In the genomic region with DNA sequence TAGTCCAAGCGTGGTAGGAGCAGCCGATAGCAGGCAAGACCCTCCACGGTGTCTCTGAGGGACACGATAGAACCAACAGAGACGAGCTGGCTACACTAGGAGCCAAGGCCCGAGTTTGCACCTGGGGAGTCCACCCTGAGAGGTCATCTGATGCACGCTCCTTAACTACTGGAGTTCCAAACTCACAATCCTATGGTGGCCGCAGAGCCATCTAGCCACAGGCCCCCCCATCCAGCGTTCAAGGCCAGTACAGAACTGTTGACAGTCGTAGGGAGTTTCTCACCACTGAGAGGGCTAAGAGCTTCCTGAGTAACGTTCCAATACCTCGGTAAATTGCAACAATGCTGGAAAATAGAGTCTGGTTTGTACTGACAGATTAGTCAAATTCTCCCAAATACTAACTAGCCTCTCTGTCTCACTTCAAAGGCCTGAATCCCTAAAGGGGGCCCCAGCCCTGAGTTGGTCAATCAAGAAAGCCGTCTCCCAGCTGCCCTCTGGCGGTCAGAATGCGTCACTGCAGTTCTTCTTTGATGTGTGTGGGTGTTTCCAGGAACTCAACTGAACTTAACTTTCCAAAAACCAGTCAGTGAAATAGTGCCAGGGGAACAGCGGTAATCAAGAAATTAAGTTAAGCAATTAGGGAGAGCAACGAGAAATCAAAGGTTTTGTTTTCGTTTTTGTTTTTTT, we compare ENCODE assay signal across 8 mouse cellular contexts. TPM values are rescaled to one million over a fixed set of nuclear protein-coding genes. Genes with fewer than 3 reads are reported as not detected.
A peak's percentile ranks its signal among the peaks of the same experiment; 100 is the strongest.
DNase-seq lines count a peak whose midpoint lies in the region; ATAC-seq and TF ChIP-seq lines count a peak whose summit lies in the region.

No protein-coding gene starts in this region.

- peak; percentile 77 for ATAC-seq in common myeloid progenitor, adult 5-6 weeks (replicated peaks; ENCODE audit: low read depth, poor library complexity, severe bottlenecking)
- ATAC-seq in kidney, embryonic 14.5 days (ENCODE audit: low FRiP score, low TSS enrichment), result peak; percentile 33; the same call in 1 of the 2 replicates
- ATAC-seq in limb, embryonic 13.5 days (ENCODE audit: low FRiP score, low read depth), result peak; percentile 69; the same call in 1 of the 2 replicates

- no peak overlapping the region for H3K27ac ChIP-seq in kidney, embryonic 14.5 days (ENCODE audit: low read depth, low read length)
- H3K27ac ChIP-seq in limb, embryonic 13.5 days, result no peak overlapping the region
- no peak overlapping the region for H3K27ac ChIP-seq in olfactory bulb, adult 2 months (ENCODE audit: insufficient read depth, low read depth, low read length)

- intact Hi-C loops in gastrocnemius, postnatal 36 days (cut with DNase I), result loop anchor here (2.0 kb wide), 1 partner anchor 319 kb away; no protein-coding TSS in a partner anchor

- H3K36me3 ChIP-seq in kidney, embryonic 14.5 days (ENCODE audit: control insufficient read depth, insufficient read depth, low read length), result no peaks in the 10 kb centered on the region
- H3K36me3 ChIP-seq in limb, embryonic 13.5 days, result no peaks in the 10 kb centered on the region

- WGBS in kidney, embryonic 14.5 days, result 47% methylated on average over 18 of the region's 18 CpGs
- WGBS in limb, embryonic 13.5 days, result 47% methylated on average over 18 of the region's 18 CpGs
- WGBS in olfactory bulb, adult 2 months, result 53% methylated on average over 18 of the region's 18 CpGs

- peak; percentile 90 for TF ChIP-seq CTCF in olfactory bulb, adult 2 months (IDR thresholded peaks at IDR 0.05; ENCODE audit: insufficient read depth, low read depth, low read length)

- DNase-seq in B cell, adult 2 months, result peak; percentile 76 to 77
- peak; percentile 53 for DNase-seq in T-cell, adult 2 months (ENCODE audit: low spot score)
- DNase-seq in gastrocnemius, postnatal 36 days, result peak; percentile 72 to 76
- DNase-seq in thymus, postnatal 14 days, result peak; percentile 78

- no peak overlapping the region for H3K9ac ChIP-seq in kidney, embryonic 14.5 days (ENCODE audit: low read depth, low read length)
- no peak overlapping the region for H3K9ac ChIP-seq in limb, embryonic 13.5 days

- TF ChIP-seq POLR2A in olfactory bulb, adult 2 months (IDR thresholded peaks at IDR 0.05; ENCODE audit: insufficient read depth, low read depth, low read length), result no peak

- no peaks in the 10 kb centered on the region for H3K27me3 ChIP-seq in kidney, embryonic 14.5 days (ENCODE audit: control insufficient read depth, insufficient read depth, low read length)
- H3K27me3 ChIP-seq in limb, embryonic 13.5 days, result no peaks in the 10 kb centered on the region

- peaks cover 10% of the 10 kb centered on the region for H3K4me1 ChIP-seq in kidney, embryonic 14.5 days (ENCODE audit: control insufficient read depth, insufficient read depth, low read length)
- H3K4me1 ChIP-seq in limb, embryonic 13.5 days, result peaks cover 6% of the 10 kb centered on the region; the same call in 1 of the 2 replicates
- H3K4me1 ChIP-seq in olfactory bulb, adult 2 months (ENCODE audit: control insufficient read depth, insufficient read depth, low read length), result no peaks in the 10 kb centered on the region

- H3K4me3 ChIP-seq in kidney, embryonic 14.5 days (ENCODE audit: low read length), result no peak overlapping the region
- no peak overlapping the region for H3K4me3 ChIP-seq in limb, embryonic 13.5 days
- H3K4me3 ChIP-seq in olfactory bulb, adult 2 months (ENCODE audit: insufficient read depth, low read depth, low read length), result no peak overlapping the region

- H3K9me3 ChIP-seq in kidney, embryonic 14.5 days (ENCODE audit: control insufficient read depth, low read length), result no peaks in the 10 kb centered on the region
- H3K9me3 ChIP-seq in limb, embryonic 13.5 days, result no peaks in the 10 kb centered on the region

- no peak overlapping the region for H3K4me2 ChIP-seq in kidney, embryonic 14.5 days (replicated peaks; ENCODE audit: low read depth, low read length)
- no peak overlapping the region for H3K4me2 ChIP-seq in limb, embryonic 13.5 days (replicated peaks)

RNA-seq across cellular contexts. Expression of gene Ctdspl, which starts 18.2 kb away (rescaled TPM):
- total RNA-seq in common myeloid progenitor, adult 5-6 weeks (2017), result 6.3 and 7.8 TPM in 2 replicates
- 1 to 10 TPM; 4.9 to 5.1 TPM for total RNA-seq in gastrocnemius, postnatal 36 days (2021)
- polyA plus RNA-seq in kidney, embryonic 14.5 days (2014; fragmentation: Nextera tagmentation; extraction: Ambion mirVana), result 25.3 and 31.2 TPM in 2 replicates
- 23.4 and 24.8 TPM in 2 replicates for polyA plus RNA-seq in limb, embryonic 13.5 days (2015; fragmentation: Nextera tagmentation; extraction: Ambion mirVana)
- polyA plus RNA-seq in olfactory bulb, adult 2 months (2012; ENCODE audit: insufficient read depth, insufficient read length, low replicate concordance, missing spikeins), result not detected in 2 replicates
